Mouse (Mus musculus): ENCODE data around the gene Coro6. TPM values are rescaled to one million over a fixed set of nuclear protein-coding genes. Genes with fewer than 3 reads are reported as not detected.
A peak's percentile ranks its signal among the peaks of the same experiment; 100 is the strongest.

Coro6 gene
- polyA plus RNA-seq, 1 experiment from 2014 or later: 0.48 TPM

GRCm38 (mm10) chr11:77467157-77467556, 4.9 kb downstream of the Coro6 start:
- 5% methylated on average over 25 of the region's 25 CpGs for WGBS
- ATAC-seq (replicated peaks; ENCODE audit: low FRiP score): peak; percentile 52; the same call in 1 of the 2 replicates

GRCm38 (mm10) chr11:77467784-77468183, 5.6 kb downstream of the Coro6 start:
- no peak for ATAC-seq (replicated peaks; ENCODE audit: low FRiP score)
- peaks cover 26% of the 10 kb centered on the region for H3K36me3 ChIP-seq
- H3K9ac ChIP-seq: 0 out of 2 replicates have a peak overlapping the region, but pooled peaks have one; percentile 26
- no peaks in the 10 kb centered on the region for H3K9me3 ChIP-seq (replicated peaks)
- peaks cover 17% of the 10 kb centered on the region for H3K4me1 ChIP-seq
- H3K4me3 ChIP-seq (replicated peaks): peak overlapping the region; percentile 19
- peak overlapping the region; percentile 49 for H3K4me2 ChIP-seq
- peaks cover 64% of the 10 kb centered on the region for H3K27me3 ChIP-seq
- WGBS: 19% methylated on average over 20 of the region's 20 CpGs
- no peak overlapping the region for H3K27ac ChIP-seq

More at GRCm38 (mm10) chr11:77467157-77467556, 4.9 kb downstream of the Coro6 start:
- Histone ChIP-seq H3K27me3 (peaks cover 70% of the 10 kb centered on the region), H3K4me2 (peak overlapping the region; percentile 49), H3K9ac (no peak overlapping the region), H3K27ac (no peak overlapping the region), H3K9me3 (replicated peaks) (no peaks in the 10 kb centered on the region), H3K36me3 (peaks cover 20% of the 10 kb centered on the region), H3K4me3 (replicated peaks) (peak overlapping the region; percentile 23), H3K4me1 (peaks cover 22% of the 10 kb centered on the region)

GRCm38 (mm10) chr11:77468397-77468796, 6.2 kb downstream of the Coro6 start:
- no peak overlapping the region for H3K27ac ChIP-seq
- H3K4me3 ChIP-seq (replicated peaks): no peak overlapping the region
- H3K4me2 ChIP-seq: no peak overlapping the region
- peaks cover 58% of the 10 kb centered on the region for H3K27me3 ChIP-seq
- WGBS: 86% methylated on average over 9 of the region's 9 CpGs
- no peaks in the 10 kb centered on the region for H3K9me3 ChIP-seq (replicated peaks)
- no peak for ATAC-seq (replicated peaks; ENCODE audit: low FRiP score)
- H3K36me3 ChIP-seq: peaks cover 31% of the 10 kb centered on the region
- H3K4me1 ChIP-seq: peaks cover 14% of the 10 kb centered on the region
- H3K9ac ChIP-seq: no peak overlapping the region

- H3K9ac ChIP-seq: no peak overlapping the region
- no peak overlapping the region for H3K4me3 ChIP-seq (replicated peaks)
- H3K9me3 ChIP-seq (replicated peaks): no peaks in the 10 kb centered on the region
- H3K27ac ChIP-seq: no peak overlapping the region
- H3K27me3 ChIP-seq: peaks cover 30% of the 10 kb centered on the region
- 68% methylated on average over 27 of the region's 29 CpGs for WGBS
- no peak for ATAC-seq (replicated peaks; ENCODE audit: low FRiP score)
- H3K36me3 ChIP-seq: peaks cover 45% of the 10 kb centered on the region
- H3K4me1 ChIP-seq: peaks cover 14% of the 10 kb centered on the region
- no peak overlapping the region for H3K4me2 ChIP-seq
Observed at GRCm38 (mm10) chr11:77471407-77471806, 9.2 kb downstream of the Coro6 start.

GRCm38 (mm10) chr11:77472775-77473174, 10.6 kb downstream of the Coro6 start:
- H3K9ac ChIP-seq: no peak overlapping the region
- 89% methylated on average over 16 of the region's 16 CpGs for WGBS

GRCm38 (mm10) chr11:77476216-77476615, 14.0 kb downstream of the Coro6 start:
- Histone ChIP-seq H3K4me3 (replicated peaks) (no peak overlapping the region), H3K27ac (0 out of 2 replicates have a peak overlapping the region, but pooled peaks have one; percentile 32)
- no peak for ATAC-seq (replicated peaks; ENCODE audit: low FRiP score)

More at GRCm38 (mm10) chr11:77472775-77473174, 10.6 kb downstream of the Coro6 start:
- Histone ChIP-seq H3K4me1 (peaks cover 6% of the 10 kb centered on the region), H3K27ac (no peak overlapping the region), H3K9me3 (replicated peaks) (no peaks in the 10 kb centered on the region), H3K36me3 (peaks cover 45% of the 10 kb centered on the region), H3K4me3 (replicated peaks) (no peak overlapping the region), H3K27me3 (peaks cover 16% of the 10 kb centered on the region), H3K4me2 (no peak overlapping the region)
- ATAC-seq (replicated peaks; ENCODE audit: low FRiP score): no peak

GRCm38 (mm10) chr11:77476895-77477294, 14.7 kb downstream of the Coro6 start:
- H3K9me3 ChIP-seq (replicated peaks): no peaks in the 10 kb centered on the region
- 0 out of 2 replicates have a peak, but pooled peaks have one; percentile 38 for ATAC-seq (replicated peaks; ENCODE audit: low FRiP score)
- WGBS: 89% methylated on average over 6 of the region's 6 CpGs
- no peak overlapping the region for H3K4me3 ChIP-seq (replicated peaks)
- H3K27me3 ChIP-seq: no peaks in the 10 kb centered on the region
- peaks cover 28% of the 10 kb centered on the region for H3K36me3 ChIP-seq
- H3K4me2 ChIP-seq: no peak overlapping the region
- H3K4me1 ChIP-seq: 0 out of 2 replicates have a peak, but pooled peaks cover 4% of the 10 kb centered on the region
- H3K27ac ChIP-seq: 0 out of 2 replicates have a peak overlapping the region, but pooled peaks have one; percentile 32
- no peak overlapping the region for H3K9ac ChIP-seq

More at GRCm38 (mm10) chr11:77476216-77476615, 14.0 kb downstream of the Coro6 start:
- H3K4me2 ChIP-seq: no peak overlapping the region
- H3K36me3 ChIP-seq: peaks cover 34% of the 10 kb centered on the region
- H3K9me3 ChIP-seq (replicated peaks): no peaks in the 10 kb centered on the region
- 92% methylated on average over 14 of the region's 14 CpGs for WGBS
- no peak overlapping the region for H3K9ac ChIP-seq
- H3K27me3 ChIP-seq: no peaks in the 10 kb centered on the region
- H3K4me1 ChIP-seq: 0 out of 2 replicates have a peak, but pooled peaks cover 4% of the 10 kb centered on the region

- ATAC-seq (replicated peaks; ENCODE audit: low FRiP score): no peak
- peaks cover 39% of the 10 kb centered on the region for H3K4me1 ChIP-seq
- no peak overlapping the region for H3K27ac ChIP-seq
- no peaks in the 10 kb centered on the region for H3K9me3 ChIP-seq (replicated peaks)
- no peak overlapping the region for H3K4me2 ChIP-seq
- no peak overlapping the region for H3K4me3 ChIP-seq (replicated peaks)
- no peaks in the 10 kb centered on the region for H3K36me3 ChIP-seq
- 71% methylated on average over 3 of the region's 3 CpGs for WGBS
- no peaks in the 10 kb centered on the region for H3K27me3 ChIP-seq
- no peak overlapping the region for H3K9ac ChIP-seq
Observed at GRCm38 (mm10) chr11:77483043-77483442, 20.8 kb downstream of the Coro6 start.

- no peak for ATAC-seq (replicated peaks; ENCODE audit: low FRiP score)
- no peaks in the 10 kb centered on the region for H3K36me3 ChIP-seq
- no peak overlapping the region for H3K9ac ChIP-seq
- no peaks in the 10 kb centered on the region for H3K9me3 ChIP-seq (replicated peaks)
- WGBS: 62% methylated on average over 11 of the region's 11 CpGs
- no peak overlapping the region for H3K4me3 ChIP-seq (replicated peaks)
- no peak overlapping the region for H3K4me2 ChIP-seq
- H3K27ac ChIP-seq: no peak overlapping the region
- H3K4me1 ChIP-seq: peaks cover 46% of the 10 kb centered on the region
- no peaks in the 10 kb centered on the region for H3K27me3 ChIP-seq
Observed at GRCm38 (mm10) chr11:77483510-77484255, 21.5 kb downstream of the Coro6 start.

- H3K27ac ChIP-seq: no peak overlapping the region
- WGBS: 43% methylated on average over 6 of the region's 6 CpGs
Observed at GRCm38 (mm10) chr11:77485229-77485628, 23.0 kb downstream of the Coro6 start.

GRCm38 (mm10) chr11:77486798-77487197, 24.6 kb downstream of the Coro6 start:
- Histone ChIP-seq H3K27ac (no peak overlapping the region), H3K9me3 (replicated peaks) (no peaks in the 10 kb centered on the region), H3K4me3 (replicated peaks) (no peak overlapping the region), H3K4me1 (peaks cover 71% of the 10 kb centered on the region), H3K36me3 (no peaks in the 10 kb centered on the region), H3K27me3 (no peaks in the 10 kb centered on the region), H3K4me2 (0 out of 2 replicates have a peak overlapping the region, but pooled peaks have one; percentile 13), H3K9ac (no peak overlapping the region)
- no peak for ATAC-seq (replicated peaks; ENCODE audit: low FRiP score)
- 70% methylated on average over 5 of the region's 5 CpGs for WGBS

More at GRCm38 (mm10) chr11:77485229-77485628, 23.0 kb downstream of the Coro6 start:
- Histone ChIP-seq H3K9ac (no peak overlapping the region), H3K4me2 (no peak overlapping the region), H3K27me3 (no peaks in the 10 kb centered on the region), H3K9me3 (replicated peaks) (no peaks in the 10 kb centered on the region), H3K4me1 (peaks cover 56% of the 10 kb centered on the region), H3K36me3 (no peaks in the 10 kb centered on the region), H3K4me3 (replicated peaks) (no peak overlapping the region)
- ATAC-seq (replicated peaks; ENCODE audit: low FRiP score): no peak

- H3K4me1 ChIP-seq: peaks cover 74% of the 10 kb centered on the region
- no peaks in the 10 kb centered on the region for H3K27me3 ChIP-seq
- 2% methylated on average over 55 of the region's 55 CpGs for WGBS
- H3K27ac ChIP-seq: no peak overlapping the region
- peak overlapping the region; percentile 99 for H3K4me2 ChIP-seq
- peak overlapping the region; percentile 89 for H3K9ac ChIP-seq
- ATAC-seq (replicated peaks; ENCODE audit: low FRiP score): no peak
- no peaks in the 10 kb centered on the region for H3K9me3 ChIP-seq (replicated peaks)
- peak overlapping the region; percentile 89 for H3K4me3 ChIP-seq (replicated peaks)
- H3K36me3 ChIP-seq: no peaks in the 10 kb centered on the region
Observed at GRCm38 (mm10) chr11:77488771-77489581, 26.8 kb downstream of the Coro6 start.
